Mouse (Mus musculus) ES-CJ7 (cell line): Measurements from ENCODE around the gene Gadd45gip1.
"Not testable (repeated sequence)": the region's sequence is repeated elsewhere in the genome, so short reads cannot be mapped to it uniquely, and the experiment has no call there.

Source experiments
- DNase-seq: peaks from one replicate; pipeline ENCODE4 v3.0.0; 2011; ENCODE audit warnings: low read depth, low spot score

Gene Gadd45gip1

GRCm38 (mm10) chr8:84797256-84797797 is 34.0 kb upstream of the Gadd45gip1 start:
- no peak for DNase-seq

GRCm38 (mm10) chr8:84797971-84798370 is 33.4 kb upstream of the Gadd45gip1 start:
- DNase-seq, result no peak

GRCm38 (mm10) chr8:84798446-84799135 is 32.7 kb upstream of the Gadd45gip1 start:
- DNase-seq, result no peak

- peak; percentile 80 for DNase-seq
Measured at GRCm38 (mm10) chr8:84799136-84799931, 32.0 kb upstream of the Gadd45gip1 start.

DNA sequence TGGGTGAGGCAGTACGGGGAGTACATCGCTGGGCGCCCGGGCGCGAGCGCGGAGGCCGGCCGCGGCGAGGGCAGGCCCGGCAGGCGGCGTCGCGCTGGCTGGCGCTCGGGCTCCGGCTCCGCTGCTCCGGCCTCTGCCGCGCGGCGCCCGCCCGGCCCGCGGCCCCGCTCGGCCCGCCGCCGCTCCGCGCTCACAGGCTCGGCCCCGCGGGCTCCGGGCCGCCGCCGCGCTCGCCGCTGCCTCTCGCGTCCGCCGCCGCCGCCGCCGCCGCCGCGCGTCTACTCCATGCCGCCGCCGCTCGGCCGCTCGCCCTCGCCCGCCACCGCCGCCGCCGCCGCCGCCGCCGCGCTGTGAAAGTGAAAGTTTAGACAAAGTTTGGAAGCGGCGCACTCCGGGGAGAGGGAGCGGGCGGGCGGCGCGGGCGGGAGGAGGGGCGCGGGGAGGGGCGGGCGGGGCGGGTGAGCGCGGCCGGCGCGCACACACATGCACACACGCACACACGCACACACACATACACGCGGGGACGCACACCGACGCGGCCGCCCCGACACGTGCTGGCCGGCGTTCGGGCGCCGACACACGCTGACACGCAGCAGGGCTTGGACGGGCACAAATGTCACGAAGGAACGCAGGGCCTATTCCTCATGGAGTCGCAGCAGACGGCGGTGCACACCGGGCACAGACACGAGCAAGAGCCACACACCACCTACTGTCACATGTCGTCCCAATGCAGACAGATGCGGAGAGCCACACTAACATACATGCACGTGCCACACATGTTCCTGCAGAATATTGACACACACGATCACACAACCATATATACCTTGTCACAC is 31.1 kb upstream of the Gadd45gip1 start, which contains the start of gene Nfix:
Nfix (minus strand) TSS at position 346 of the 833 bp plus-strand sequence.
- DNase-seq, result peak; percentile 42

- DNase-seq, result peak; percentile 49
Measured at GRCm38 (mm10) chr8:84806031-84806430, 25.3 kb upstream of the Gadd45gip1 start.

DNA sequence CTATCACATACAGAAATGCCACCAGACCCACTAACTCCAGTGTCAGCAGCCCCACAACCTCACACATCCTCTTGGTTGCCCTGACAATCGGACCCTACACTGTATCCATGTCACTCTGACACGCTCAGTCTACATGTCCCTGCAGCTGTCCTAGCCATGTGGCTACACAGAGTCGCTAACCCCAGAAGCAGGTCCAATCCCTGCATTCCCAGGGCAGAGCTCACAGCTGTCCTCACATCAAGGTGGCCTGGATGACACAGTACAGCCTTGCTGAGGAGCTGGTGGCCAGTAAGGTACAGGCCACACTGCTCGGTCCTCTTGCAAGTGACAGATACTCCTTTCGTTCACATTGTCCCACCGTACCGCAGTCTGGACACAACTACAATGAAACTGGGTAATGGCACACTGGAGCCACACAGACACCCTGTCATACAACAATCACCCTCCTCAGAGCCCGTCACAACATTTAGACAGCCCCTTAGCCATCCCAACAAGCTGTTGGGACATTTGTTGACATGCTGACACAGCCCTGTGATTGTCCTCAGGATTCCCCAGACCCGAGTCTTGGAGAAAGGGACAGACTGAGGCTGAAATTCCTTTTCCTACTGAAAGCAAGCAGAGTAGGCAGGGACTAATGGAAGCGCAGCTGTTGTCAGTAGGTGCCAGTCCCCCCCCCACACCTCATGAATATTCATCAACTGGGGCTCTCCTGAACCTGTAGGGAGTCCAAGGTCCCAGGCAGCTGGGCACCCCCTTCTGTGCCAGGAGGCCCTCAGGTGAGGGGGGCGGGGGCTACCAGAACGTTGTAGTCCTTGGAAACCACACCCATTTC is 22.0 kb upstream of the Gadd45gip1 start:
- DNase-seq, result no peak

GRCm38 (mm10) chr8:84809941-84810280 is 21.4 kb upstream of the Gadd45gip1 start:
- DNase-seq, result no peak

- peak; percentile 84 for DNase-seq
Measured at GRCm38 (mm10) chr8:84810896-84811295, 20.4 kb upstream of the Gadd45gip1 start.

DNA sequence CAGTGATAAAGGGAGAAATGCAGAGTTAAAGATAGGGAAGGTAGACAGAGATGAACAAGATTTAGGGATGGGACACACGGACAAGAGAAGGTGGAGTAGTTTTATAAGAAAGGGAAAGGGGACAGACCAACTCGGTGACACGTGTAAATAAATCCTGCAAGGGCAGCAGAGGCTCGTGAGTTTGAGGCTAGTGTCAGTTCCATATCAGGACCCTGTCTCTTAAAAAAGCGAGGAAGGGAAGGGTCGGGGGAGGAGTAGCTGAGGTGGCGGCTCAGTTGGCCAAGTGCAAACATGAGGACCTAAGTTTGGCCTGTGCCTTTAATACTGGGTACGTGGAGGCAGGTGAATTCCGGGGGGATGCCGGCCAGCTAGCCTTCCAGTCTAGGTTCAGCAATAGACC is 20.0 kb upstream of the Gadd45gip1 start:
- DNase-seq, result no peak

GRCm38 (mm10) chr8:84813059-84813458 is 18.3 kb upstream of the Gadd45gip1 start:
- DNase-seq, result peak; percentile 77

DNA sequence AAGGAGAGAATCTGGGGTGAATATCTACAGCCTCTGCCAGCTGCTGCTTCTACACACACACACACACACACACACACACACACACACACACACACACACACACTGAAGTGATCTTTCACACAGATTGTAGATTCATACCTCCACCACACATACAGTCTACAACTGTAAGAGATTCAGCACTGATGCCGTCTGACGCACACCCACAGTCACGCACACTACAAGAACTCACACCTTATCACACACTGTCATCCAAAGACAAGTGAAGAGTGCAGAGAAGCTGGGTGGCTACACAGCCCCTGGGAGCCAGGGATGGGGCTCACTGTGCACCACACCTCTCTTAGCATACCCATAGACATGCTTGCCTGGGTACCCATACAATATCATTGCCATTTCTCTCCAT is 17.5 kb upstream of the Gadd45gip1 start:
- DNase-seq, result no peak

GRCm38 (mm10) chr8:84814240-84814554 is 17.1 kb upstream of the Gadd45gip1 start:
- no peak for DNase-seq

DNA sequence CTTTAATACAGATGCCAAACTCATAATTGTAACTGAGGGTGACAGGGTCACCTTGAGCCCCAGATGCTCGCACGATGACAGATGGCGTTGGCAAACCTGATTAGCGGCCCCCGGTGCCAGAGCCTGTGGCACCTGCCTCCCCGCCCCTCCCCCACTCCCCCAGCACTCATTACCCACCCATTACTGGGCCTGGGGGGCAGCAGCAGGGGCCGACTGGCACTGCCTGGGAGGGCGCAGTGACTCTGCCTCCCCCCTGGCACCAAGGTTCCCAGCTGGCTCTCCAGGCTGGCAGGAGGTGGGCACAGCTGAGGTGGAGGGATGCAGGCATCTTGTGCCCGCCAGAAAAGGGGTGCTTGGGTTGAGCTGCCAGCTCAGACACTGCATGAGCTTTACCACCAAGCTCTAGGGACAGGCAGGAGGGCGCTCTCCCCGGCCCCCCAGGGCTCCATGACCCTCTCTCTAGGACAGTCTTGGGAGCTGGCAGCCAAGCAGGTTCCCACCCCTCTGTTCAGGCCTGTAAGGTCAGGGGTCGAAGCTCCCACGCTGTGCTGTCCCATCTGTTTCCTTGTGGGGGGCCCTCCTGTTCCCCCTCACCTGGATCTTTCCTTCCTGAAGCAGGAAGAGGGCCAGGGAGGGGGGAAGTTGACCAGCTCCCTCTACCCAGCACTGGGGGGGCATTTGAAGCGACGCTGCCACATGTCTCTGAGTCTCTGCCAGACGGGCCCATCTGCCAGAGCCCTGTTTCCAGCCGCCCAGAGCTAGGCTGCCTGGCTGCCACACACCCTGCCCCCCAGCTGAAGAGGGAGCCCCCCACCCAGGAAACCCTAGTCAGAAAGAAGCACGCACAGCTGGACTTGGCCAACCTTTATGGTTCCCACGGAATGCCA is 16.5 kb upstream of the Gadd45gip1 start:
- DNase-seq, result no peak

DNA sequence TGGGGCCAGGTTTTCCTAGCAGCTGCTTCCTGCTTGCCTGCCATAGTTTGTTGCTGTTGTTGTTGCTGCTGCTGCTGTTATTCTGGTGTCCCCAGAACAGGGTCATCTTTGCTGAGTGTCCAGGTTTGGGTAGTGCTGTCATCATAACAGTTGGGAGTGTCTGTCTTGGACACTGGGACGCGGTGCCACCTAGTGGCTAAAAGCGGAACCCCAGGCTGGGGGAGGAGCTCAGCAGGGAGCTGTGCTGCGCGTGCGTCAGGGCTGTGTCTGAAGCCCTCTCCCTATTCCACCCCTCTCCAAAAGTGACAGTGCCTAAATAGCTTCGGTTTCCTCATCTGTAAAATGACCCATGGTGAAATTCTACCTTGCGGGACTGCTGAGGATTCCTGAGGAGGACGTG is 15.8 kb upstream of the Gadd45gip1 start:
- DNase-seq, result peak; percentile 93

DNA sequence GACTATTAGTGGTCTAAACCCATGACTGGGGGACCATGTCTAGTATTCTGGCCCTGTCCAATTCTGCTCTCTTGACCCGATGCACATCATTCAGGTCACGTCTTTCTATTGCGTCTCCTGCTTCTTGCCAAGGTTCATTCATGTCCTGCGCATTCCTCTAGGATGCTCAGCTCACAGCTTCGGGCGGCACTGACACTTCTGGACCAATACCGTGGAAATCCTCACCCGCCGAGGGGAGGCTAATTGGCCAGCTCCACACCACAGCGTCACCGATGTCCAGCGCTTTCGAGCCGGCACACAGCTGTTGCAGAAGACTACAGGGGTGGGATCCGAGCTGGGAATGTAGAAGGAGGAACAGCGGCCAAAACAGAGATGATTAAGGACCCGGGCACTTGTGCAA is 15.2 kb upstream of the Gadd45gip1 start:
- no peak for DNase-seq

DNA sequence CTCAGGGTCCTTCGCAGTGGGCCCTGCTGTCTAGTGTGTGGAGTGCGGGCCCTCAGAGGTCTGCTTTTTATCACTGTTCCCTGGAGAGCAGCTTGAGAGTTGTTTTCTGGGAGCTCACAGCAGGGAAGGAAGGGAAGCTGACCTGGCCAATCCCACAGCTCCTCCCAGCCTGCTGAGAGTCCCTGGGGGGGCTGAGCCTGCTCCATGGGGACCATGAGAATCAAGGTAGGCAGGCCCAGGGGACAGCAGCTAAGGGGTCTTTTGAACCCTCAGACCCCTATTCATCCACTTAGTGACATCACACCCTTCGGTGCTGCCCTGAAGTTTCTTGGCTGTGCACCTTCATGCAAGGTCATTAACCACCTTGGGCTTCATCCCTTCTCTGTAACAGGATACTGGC is 8.6 kb upstream of the Gadd45gip1 start, which contains the start of gene Dand5:
Dand5 (minus strand) TSS at position 101 of the 400 bp plus-strand sequence.
- DNase-seq, result no peak

GRCm38 (mm10) chr8:84823653-84824052 is 7.7 kb upstream of the Gadd45gip1 start:
- peak; percentile 92 for DNase-seq

- DNase-seq, result no peak
Measured at GRCm38 (mm10) chr8:84825636-84826035, 5.7 kb upstream of the Gadd45gip1 start.

GRCm38 (mm10) chr8:84826518-84826917 is 4.8 kb upstream of the Gadd45gip1 start:
- not testable (repeated sequence) for DNase-seq
